Mouse (Mus musculus) neural tube, embryonic 14.5 days (tissue): Measurements from ENCODE around the gene Aldh1b1. TPM values are rescaled to one million over a fixed set of nuclear protein-coding genes. Genes with fewer than 3 reads are reported as not detected.

Source experiments
- ATAC-seq: fragments of 200-750 bp; cut with Nextera tagmentation; 2 replicates; pipeline ENCODE4 v1.8.0; 2017; ENCODE audit warnings: low read depth, mild to moderate bottlenecking, moderate TSS enrichment, moderate library complexity
- H3K27ac ChIP-seq: fragments of 300-500 bp; sonication (generic); 2 replicates; pipeline ENCODE4 v1.5.1; 2014; ENCODE audit warnings: low read depth, mild to moderate bottlenecking, control low read depth, low read length, moderate library complexity, mixed read lengths
- H3K27me3 ChIP-seq: fragments of 300-500 bp; sonication (generic); 2 replicates; pipeline ENCODE4 v1.6.1; 2014; ENCODE audit warnings: low read length; ENCODE audit not compliant: control insufficient read depth, insufficient read depth
- H3K36me3 ChIP-seq: fragments of 300-500 bp; sonication (generic); 2 replicates; pipeline ENCODE4 v1.6.1; 2014; ENCODE audit warnings: low read length, mixed read lengths; ENCODE audit not compliant: control insufficient read depth, insufficient read depth
- H3K4me1 ChIP-seq: fragments of 300-500 bp; sonication (generic); 2 replicates; pipeline ENCODE4 v1.6.1; 2014; ENCODE audit warnings: low read length; ENCODE audit not compliant: control insufficient read depth, insufficient read depth
- H3K4me2 ChIP-seq: fragments of 300-500 bp; sonication (generic); 2 replicates; pipeline ENCODE4 v1.6.1; 2014; ENCODE audit warnings: mild to moderate bottlenecking, low read depth, low read length, control low read depth
- H3K4me3 ChIP-seq: fragments of 300-500 bp; sonication (generic); 2 replicates; pipeline ENCODE4 v1.5.1; 2014; ENCODE audit warnings: low read depth, low read length, control low read depth, mixed read lengths
- H3K9ac ChIP-seq: fragments of 300-500 bp; sonication (generic); replicated peaks from 2 replicates; pipeline ENCODE4 v1.6.1; 2014; ENCODE audit warnings: low read depth, mild to moderate bottlenecking, control low read depth, low read length, mixed read lengths
- H3K9me3 ChIP-seq: fragments of 300-500 bp; sonication (generic); 2 replicates; pipeline ENCODE4 v1.6.1; 2016; ENCODE audit warnings: low read length; ENCODE audit not compliant: control insufficient read depth
- WGBS: fragments of 180-500 bp; shearing (Covaris S2); extraction: QIAGEN DNeasy Blood & Tissue Kit; methylation state at CpG from one replicate; pipeline ENCODE4 v1.1.7; 2014; 5-methylcytosine and 5-hydroxymethylcytosine counted together
- polyA plus RNA-seq: library from polyadenylated mRNA; unstranded; fragments of >200 nt; fragmentation: Nextera tagmentation; extraction: Ambion mirVana; gene quantifications from 2 replicates; pipeline ENCODE4 v1.2.1, GENCODE M21; 2014

Aldh1b1 gene
- polyA plus RNA-seq, 1 experiment from 2014 or later = 9.1 TPM

DNA sequence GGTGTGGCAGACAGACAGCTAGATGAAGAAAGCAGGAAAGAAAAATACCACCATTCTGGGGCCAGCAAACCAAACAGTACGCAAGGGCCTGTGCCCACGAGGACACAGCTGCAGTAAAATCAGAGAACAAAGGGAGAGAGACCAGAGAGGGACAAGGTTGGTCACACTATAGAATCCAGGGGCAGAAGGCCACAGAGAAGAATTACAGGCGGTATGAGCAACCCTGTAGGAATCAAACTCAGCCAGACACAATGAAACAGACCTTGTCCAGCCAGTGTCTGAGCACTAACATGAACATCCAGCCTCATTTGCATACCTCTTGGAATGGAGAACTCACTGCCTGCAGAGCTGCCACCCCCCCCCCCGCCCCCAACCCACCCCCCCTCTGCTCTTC lies 20.0 kb downstream of the Aldh1b1 start:
- peaks cover 31% of the 10 kb centered on the region for H3K4me1 ChIP-seq

DNA sequence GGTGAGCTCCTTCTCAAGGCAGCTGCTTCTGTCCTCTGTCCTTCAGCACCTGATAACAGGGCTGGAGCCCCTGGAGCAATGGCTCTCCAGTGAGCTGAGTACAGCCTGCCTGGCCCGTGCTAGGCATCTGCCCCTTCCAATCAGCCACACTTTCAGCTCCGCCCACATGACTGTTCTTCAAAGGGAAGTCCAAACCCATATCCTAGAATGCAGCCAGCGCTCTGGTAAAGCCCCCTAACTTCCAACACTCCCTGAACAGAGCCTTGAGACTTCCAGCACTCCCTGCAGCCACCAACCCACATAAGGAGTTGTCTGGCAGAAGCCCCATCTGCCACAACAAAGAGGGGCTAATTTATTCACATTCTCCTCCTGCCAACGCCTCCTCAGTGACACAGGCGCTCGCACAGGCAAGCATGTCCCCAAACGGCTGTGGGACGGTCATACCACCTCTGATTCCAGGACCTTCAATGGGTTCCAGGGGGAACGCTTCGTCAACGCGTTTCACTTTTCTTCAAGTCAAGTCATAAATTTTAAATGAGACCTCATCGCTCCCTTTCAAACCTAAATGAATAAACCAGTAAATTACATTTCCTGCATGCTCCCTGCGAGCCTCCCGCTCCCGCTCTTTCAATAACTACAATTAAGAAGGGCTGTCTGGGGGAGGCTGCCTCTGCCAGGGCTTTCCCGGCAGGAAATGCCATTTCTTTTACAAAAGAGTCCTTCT lies 20.5 kb downstream of the Aldh1b1 start:
- H3K27me3 ChIP-seq = no peaks in the 10 kb centered on the region
- peaks cover 37% of the 10 kb centered on the region for H3K4me1 ChIP-seq
- H3K9me3 ChIP-seq = no peaks in the 10 kb centered on the region
- peak overlapping the region; percentile 10; the same call in 1 of the 2 replicates for H3K4me3 ChIP-seq
- ATAC-seq = peak; percentile 74
- no peaks in the 10 kb centered on the region for H3K36me3 ChIP-seq
- H3K27ac ChIP-seq = peak overlapping the region; percentile 84
- 1% methylated on average over 17 of the region's 17 CpGs for WGBS
- H3K9ac ChIP-seq = peak overlapping the region; percentile 13
- H3K4me2 ChIP-seq = peak overlapping the region; percentile 46

More for the DNA sequence above, 20.0 kb downstream of the Aldh1b1 start:
- Histone ChIP-seq H3K9me3 (no peaks in the 10 kb centered on the region), H3K4me3 (no peak overlapping the region), H3K27me3 (no peaks in the 10 kb centered on the region), H3K27ac (peak overlapping the region; percentile 84), H3K9ac (peak overlapping the region; percentile 13), H3K4me2 (peak overlapping the region; percentile 46), H3K36me3 (no peaks in the 10 kb centered on the region)
- no peak for ATAC-seq
- WGBS = 3% methylated on average over 4 of the region's 4 CpGs

DNA sequence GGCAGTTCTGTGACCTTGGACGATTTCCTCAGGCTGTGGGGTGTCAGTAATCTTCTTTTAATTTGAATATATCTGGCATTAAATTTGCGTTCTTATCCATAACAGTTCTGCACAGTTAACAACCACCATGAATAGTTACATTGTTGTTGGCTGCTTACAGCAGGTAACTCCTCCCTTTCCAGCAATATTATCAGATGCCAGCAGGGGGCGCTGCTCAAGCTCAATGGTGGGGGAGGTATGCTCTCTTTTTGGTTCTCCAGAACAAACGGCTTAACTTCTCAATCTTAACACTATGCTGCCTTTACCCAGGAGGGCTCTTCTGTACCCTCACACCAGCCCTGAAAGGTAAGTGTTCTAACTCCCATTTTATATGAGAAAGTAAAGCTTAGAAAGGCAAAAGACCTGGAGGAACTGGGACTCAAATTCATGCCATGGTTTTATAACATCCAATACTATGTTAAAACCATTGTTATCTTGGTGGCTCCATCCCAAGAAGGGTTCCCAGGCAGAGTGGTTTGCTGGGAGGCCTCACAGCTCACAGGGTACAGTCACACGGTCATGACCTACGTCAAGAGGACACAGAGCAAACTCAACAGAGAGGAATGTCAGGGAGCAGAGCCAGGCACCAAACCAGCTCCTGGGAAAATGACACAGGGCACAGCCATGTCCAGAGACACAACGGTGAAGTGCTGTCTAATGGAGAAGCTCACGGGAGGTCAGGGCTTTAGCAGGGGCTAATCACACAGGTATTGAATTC lies 21.4 kb downstream of the Aldh1b1 start:
- Histone ChIP-seq H3K36me3 (no peaks in the 10 kb centered on the region), H3K4me2 (peak overlapping the region; percentile 46), H3K4me1 (peaks cover 40% of the 10 kb centered on the region), H3K4me3 (no peak overlapping the region), H3K27me3 (no peaks in the 10 kb centered on the region), H3K27ac (peak overlapping the region; percentile 84), H3K9me3 (no peaks in the 10 kb centered on the region), H3K9ac (no peak overlapping the region)
- WGBS = 36% methylated on average over 8 of the region's 8 CpGs
- no peak for ATAC-seq

DNA sequence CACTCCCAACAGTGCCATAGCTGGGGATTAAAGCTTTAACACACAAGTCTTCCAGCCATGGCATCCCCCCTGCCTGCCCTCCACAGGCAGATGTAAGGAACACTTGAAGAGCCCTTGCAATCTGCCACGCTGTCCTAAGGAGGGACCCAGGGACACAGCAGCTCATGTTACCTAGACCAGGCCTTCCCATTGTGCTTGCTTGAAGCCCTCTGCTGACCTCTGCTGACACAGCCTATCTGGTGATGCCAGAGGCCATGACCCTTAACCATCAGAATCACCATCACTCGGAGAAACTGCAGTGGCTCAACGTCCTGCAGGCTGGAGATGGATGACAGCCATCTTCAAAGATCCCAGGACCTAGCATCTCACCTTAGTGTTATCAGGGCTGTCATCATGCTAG lies 23.2 kb downstream of the Aldh1b1 start:
- Histone ChIP-seq H3K9me3 (no peaks in the 10 kb centered on the region), H3K27ac (peak overlapping the region; percentile 66), H3K36me3 (no peaks in the 10 kb centered on the region), H3K9ac (no peak overlapping the region), H3K4me1 (peaks cover 43% of the 10 kb centered on the region), H3K27me3 (peaks cover 4% of the 10 kb centered on the region; the same call in 1 of the 2 replicates), H3K4me2 (no peak overlapping the region), H3K4me3 (no peak overlapping the region)
- ATAC-seq = no peak
- 27% methylated on average over 3 of the region's 3 CpGs for WGBS

DNA sequence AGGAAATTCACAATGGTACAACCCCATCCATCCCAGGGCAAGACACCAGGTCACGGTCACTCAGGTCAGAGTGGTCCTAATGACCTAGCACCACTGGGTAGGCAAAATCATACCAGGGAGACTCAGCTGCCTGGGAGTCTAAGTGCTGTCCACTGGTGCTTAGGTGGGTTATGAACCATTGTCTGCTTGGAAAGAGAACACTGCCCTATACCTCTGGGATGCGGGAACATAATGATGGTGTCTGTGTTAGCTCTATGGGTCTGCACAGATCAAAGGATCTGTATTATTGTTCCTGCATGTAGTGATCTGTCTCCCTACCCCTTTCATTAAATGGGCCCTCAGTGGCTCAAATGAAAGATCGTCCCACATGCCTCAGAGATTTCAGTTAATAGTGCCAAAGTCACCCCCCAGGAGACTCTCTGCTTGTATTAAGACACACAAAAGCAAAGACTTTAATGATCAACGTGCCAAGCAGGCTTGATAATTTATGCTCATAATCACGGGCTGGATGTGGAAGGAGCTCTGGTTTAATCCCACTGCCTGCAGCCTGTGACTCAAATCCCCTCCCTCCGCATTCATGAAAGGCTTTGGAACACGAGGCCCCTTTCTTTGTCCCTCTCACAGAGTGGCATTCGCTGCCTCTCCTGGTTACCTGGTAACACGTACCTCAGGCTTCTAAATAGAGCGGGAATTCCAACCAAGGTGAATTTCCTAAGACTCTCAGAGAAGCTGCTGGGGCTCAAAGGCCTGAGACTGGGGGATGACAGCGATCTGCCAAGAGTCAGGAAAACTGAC lies 24.2 kb downstream of the Aldh1b1 start:
- H3K4me3 ChIP-seq = peak overlapping the region; percentile 59; the same call in 1 of the 2 replicates
- H3K27me3 ChIP-seq = peaks cover 4% of the 10 kb centered on the region; the same call in 1 of the 2 replicates
- peaks cover 44% of the 10 kb centered on the region for H3K4me1 ChIP-seq
- H3K36me3 ChIP-seq = no peaks in the 10 kb centered on the region
- peak overlapping the region; percentile 95 for H3K27ac ChIP-seq
- peak overlapping the region; percentile 67 for H3K4me2 ChIP-seq
- peak overlapping the region; percentile 60; the same call in 1 of the 2 replicates for H3K9ac ChIP-seq
- no peaks in the 10 kb centered on the region for H3K9me3 ChIP-seq
- ATAC-seq = no peak
- WGBS = 13% methylated on average over 11 of the region's 11 CpGs

DNA sequence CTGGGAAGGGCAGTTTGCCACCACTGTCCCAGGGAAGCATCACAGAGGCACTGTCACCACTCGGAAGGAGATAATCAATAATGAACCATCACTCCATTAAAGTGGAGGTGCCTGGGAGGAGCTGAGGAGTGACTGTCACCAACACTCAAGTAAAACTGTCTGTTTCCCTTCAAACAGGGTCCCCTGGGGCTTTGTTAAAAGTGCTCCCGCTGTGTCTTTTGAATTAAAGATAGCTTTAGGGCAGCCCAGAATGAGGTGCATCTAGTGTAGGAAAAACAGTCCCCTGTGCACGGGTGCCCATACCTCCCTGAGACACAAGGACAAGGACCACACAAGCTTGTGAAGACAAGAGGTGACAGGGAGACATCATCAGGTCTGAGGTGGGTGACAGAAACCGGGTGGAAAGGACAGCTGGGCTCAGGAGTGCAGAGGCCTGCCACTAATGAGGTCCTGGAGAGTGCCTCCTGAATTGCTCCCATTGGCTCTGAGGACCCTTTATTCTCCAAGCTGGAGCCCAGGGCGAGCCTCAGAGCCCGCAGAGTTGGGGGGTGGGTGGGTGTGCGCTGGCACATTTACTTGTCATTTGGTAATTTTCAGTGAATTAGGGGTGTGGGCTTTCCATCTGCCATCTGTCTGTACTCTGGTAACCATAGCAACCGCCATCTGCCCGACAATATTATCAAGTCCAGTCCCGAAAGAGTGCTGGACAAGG lies 25.4 kb downstream of the Aldh1b1 start:
- Histone ChIP-seq H3K9ac (peak overlapping the region; percentile 60), H3K9me3 (no peaks in the 10 kb centered on the region), H3K27ac (peak overlapping the region; percentile 95), H3K36me3 (no peaks in the 10 kb centered on the region), H3K4me3 (peak overlapping the region; percentile 59), H3K4me2 (peak overlapping the region; percentile 67), H3K27me3 (peaks cover 4% of the 10 kb centered on the region; the same call in 1 of the 2 replicates), H3K4me1 (peaks cover 38% of the 10 kb centered on the region)
- WGBS = 6% methylated on average over 10 of the region's 10 CpGs
- ATAC-seq = peak; percentile 38

DNA sequence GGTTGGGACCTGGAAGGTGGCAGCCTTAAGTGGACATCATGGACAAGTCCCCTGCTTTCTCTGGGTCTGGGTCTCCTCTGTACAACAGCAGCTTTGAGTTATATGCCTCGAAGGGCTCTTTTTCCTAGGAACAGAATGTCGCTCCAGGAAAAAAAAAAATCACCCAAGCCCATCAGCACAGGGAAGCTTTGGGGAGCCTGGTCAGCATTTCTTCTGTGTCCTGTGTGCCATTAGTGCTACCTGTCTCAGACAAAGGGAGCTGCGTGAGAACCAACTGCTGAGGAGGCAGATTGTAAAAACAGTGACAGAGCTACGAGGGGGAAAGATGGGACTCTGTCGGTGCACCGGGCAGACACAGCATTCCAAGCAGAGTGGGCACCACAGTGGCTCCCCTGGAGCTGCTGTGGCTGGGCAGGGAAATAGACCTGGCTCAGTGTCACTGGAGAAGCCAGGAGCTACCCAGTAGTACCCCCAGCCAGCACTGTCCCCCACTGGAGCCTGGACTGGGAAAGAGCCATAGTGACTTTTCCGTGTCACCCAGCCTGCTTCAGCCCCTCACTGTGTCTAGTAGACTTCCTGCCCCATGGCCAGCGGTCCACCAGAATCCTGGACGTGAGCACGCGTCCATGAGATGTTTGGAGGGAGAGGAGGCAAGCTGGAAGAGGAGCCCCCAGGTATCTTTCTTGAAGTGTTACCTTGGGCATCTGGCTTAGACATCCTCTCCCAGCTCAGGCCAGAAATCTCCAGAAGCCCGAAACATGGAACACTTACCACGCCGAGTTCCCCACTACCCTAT lies 26.1 kb downstream of the Aldh1b1 start:
- Histone ChIP-seq H3K4me2 (peak overlapping the region; percentile 67), H3K36me3 (no peaks in the 10 kb centered on the region), H3K27ac (peak overlapping the region; percentile 95), H3K9ac (peak overlapping the region; percentile 60), H3K4me3 (peak overlapping the region; percentile 59), H3K27me3 (peaks cover 4% of the 10 kb centered on the region; the same call in 1 of the 2 replicates), H3K9me3 (no peaks in the 10 kb centered on the region), H3K4me1 (peaks cover 33% of the 10 kb centered on the region)
- ATAC-seq = no peak
- 23% methylated on average over 14 of the region's 14 CpGs for WGBS
